Mouse (Mus musculus) mesoderm, embryonic 11.5 days (tissue): ENCODE results near the gene Tapbpl.

Experiments
- DNase-seq: peaks from one replicate; pipeline ENCODE4 v3.0.0-alpha.2; 2012; ENCODE audit warnings: low read depth, low spot score

The Tapbpl gene

GRCm38 (mm10) chr6:125197166-125197565 is 34.5 kb downstream of the Tapbpl start:
- DNase-seq: no peak

- DNase-seq: no peak
Observed at GRCm38 (mm10) chr6:125196301-125196700, 35.4 kb downstream of the Tapbpl start.

- no peak for DNase-seq
Observed at GRCm38 (mm10) chr6:125195541-125196075, 36.1 kb downstream of the Tapbpl start.

GRCm38 (mm10) chr6:125193390-125193789 is 38.3 kb downstream of the Tapbpl start:
- no peak for DNase-seq

- DNase-seq: no peak
Observed at GRCm38 (mm10) chr6:125192841-125193240, 38.8 kb downstream of the Tapbpl start.

GRCm38 (mm10) chr6:125192016-125192714 is 39.5 kb downstream of the Tapbpl start:
- DNase-seq: peak; percentile 90

GRCm38 (mm10) chr6:125191332-125192015 is 40.2 kb downstream of the Tapbpl start, which contains the start of the genes Ncapd2 and Mrpl51:
TSS of gene Ncapd2 (minus strand) at chr6:125191701.
TSS of gene Mrpl51 (plus strand) at chr6:125191801.
- peak; percentile 98 for DNase-seq

- DNase-seq: no peak
Observed at GRCm38 (mm10) chr6:125190816-125191215, 40.8 kb downstream of the Tapbpl start.

GRCm38 (mm10) chr6:125186203-125186602 is 45.5 kb downstream of the Tapbpl start:
- no peak for DNase-seq

- no peak for DNase-seq
Observed at GRCm38 (mm10) chr6:125182133-125182532, 49.5 kb downstream of the Tapbpl start.

GRCm38 (mm10) chr6:125179601-125180000 is 52.1 kb downstream of the Tapbpl start:
- no peak for DNase-seq

- DNase-seq: no peak
Observed at GRCm38 (mm10) chr6:125175469-125175868, 56.2 kb downstream of the Tapbpl start.
